Mouse (Mus musculus) forebrain, embryonic 13.5 days (tissue): ENCODE data around the gene Scd3. TPM values are rescaled to one million over a fixed set of nuclear protein-coding genes. Genes with fewer than 3 reads are reported as not detected.
A peak's percentile ranks its signal among the peaks of the same experiment; 100 is the strongest.

Experiments
- ATAC-seq: fragments of 200-750 bp; cut with Nextera tagmentation; 2 replicates; pipeline ENCODE4 v1.8.0; 2017
- H3K27ac ChIP-seq: fragments of 300-500 bp; sonication (generic); 2 replicates; pipeline ENCODE4 v1.5.1; 2015; ENCODE audit warnings: inconsistent platforms, mild to moderate bottlenecking, moderate library complexity
- H3K27me3 ChIP-seq: fragments of 300-500 bp; sonication (generic); 2 replicates; pipeline ENCODE4 v1.6.1; 2015; ENCODE audit warnings: mild to moderate bottlenecking, inconsistent platforms
- H3K36me3 ChIP-seq: fragments of 300-500 bp; sonication (generic); 2 replicates; pipeline ENCODE4 v1.6.1; 2015; ENCODE audit warnings: mild to moderate bottlenecking, inconsistent platforms; ENCODE audit not compliant: poor library complexity, severe bottlenecking
- H3K4me1 ChIP-seq: fragments of 300-500 bp; sonication (generic); 2 replicates; pipeline ENCODE4 v1.6.1; 2015; ENCODE audit warnings: inconsistent platforms
- H3K4me2 ChIP-seq: fragments of 300-500 bp; sonication (generic); 2 replicates; pipeline ENCODE4 v1.6.1; 2015; ENCODE audit warnings: inconsistent platforms, mild to moderate bottlenecking, moderate library complexity
- H3K4me3 ChIP-seq: fragments of 300-500 bp; sonication (generic); 2 replicates; pipeline ENCODE4 v1.5.1; 2015; ENCODE audit warnings: mild to moderate bottlenecking, inconsistent platforms
- H3K9ac ChIP-seq: fragments of 300-500 bp; sonication (generic); 2 replicates; pipeline ENCODE4 v1.6.1; 2015; ENCODE audit warnings: mild to moderate bottlenecking, inconsistent platforms
- H3K9me3 ChIP-seq: fragments of 300-500 bp; sonication (generic); replicated peaks from 2 replicates; pipeline ENCODE4 v1.6.1; 2016; ENCODE audit warnings: inconsistent platforms
- WGBS: fragments of 180-500 bp; shearing (Covaris S2); methylation state at CpG from one replicate; pipeline ENCODE4 v1.1.7; 2015; 5-methylcytosine and 5-hydroxymethylcytosine counted together
- polyA plus RNA-seq: library from polyadenylated mRNA; unstranded; fragments of >200 nt; fragmentation: Nextera tagmentation; extraction: Ambion mirVana; gene quantifications from 2 replicates; pipeline ENCODE4 v1.2.1, GENCODE M21; 2015

The Scd3 gene
- 1.4 and 1.6 TPM in 2 replicates for polyA plus RNA-seq

DNA sequence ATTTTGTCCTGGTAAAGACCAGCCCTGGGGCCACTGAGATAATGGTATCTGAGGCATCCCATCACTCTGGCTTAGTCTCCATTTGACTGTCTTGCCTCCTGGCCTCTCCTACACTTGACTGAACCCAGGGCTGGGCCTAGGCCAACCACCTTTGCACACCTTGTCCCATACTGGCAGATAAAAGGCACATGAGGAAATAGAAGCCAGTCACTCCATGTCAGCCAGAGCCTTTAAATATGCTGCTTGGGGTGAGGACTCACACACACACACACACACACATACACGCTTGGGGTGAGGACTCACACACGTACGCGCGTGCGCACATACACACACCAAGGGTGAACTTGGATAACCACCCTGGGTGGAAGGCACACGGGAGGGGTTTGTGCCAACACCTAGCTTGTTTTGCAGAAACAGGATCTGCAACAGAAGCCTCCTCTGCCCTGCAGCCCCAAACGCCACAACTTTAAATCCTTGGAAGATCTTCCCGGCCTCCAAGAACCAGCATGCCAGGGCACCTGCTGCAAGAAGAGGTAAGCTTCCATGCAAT, at the start of gene Scd3:
TSS of gene Scd3 (plus strand) at position 255 of the 550 bp plus-strand sequence.
- Histone ChIP-seq H3K9me3 (no peaks in the 10 kb centered on the region), H3K27ac (no peak within 1 kb of the TSS), H3K4me2 (no peak within 1 kb of the TSS), H3K36me3 (no peaks in the 10 kb centered on the region), H3K4me3 (no peak within 1 kb of the TSS), H3K9ac (no peak within 1 kb of the TSS), H3K4me1 (no peaks in the 10 kb centered on the region), H3K27me3 (no peaks in the 10 kb centered on the region)
- WGBS: 96% methylated on average over 9 of the region's 9 CpGs
- ATAC-seq: no peak

DNA sequence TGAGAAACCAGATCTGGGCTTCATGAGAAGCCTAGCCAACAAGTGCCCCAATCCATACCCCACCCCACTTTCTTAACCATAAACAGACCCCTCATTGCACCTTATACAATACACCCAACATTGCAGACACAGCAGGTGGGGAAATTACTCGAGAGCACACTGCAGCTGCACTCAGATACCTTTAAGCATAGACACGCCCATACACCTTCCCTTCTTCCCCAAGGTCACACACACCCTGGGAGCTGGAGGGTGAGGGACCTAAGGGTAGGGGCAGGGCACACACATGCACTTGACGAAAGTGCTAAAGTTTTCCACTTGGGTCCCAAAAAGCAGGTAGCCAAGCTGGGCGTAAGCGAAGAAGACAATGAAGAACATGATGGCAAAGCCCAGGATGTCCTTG, 49.3 kb upstream of the Scd3 start:
- H3K9ac ChIP-seq: no peak overlapping the region
- no peaks in the 10 kb centered on the region for H3K36me3 ChIP-seq
- 89% methylated on average over 5 of the region's 5 CpGs for WGBS
- no peaks in the 10 kb centered on the region for H3K4me1 ChIP-seq
- no peak overlapping the region for H3K4me2 ChIP-seq
- H3K27ac ChIP-seq: no peak overlapping the region
- no peaks in the 10 kb centered on the region for H3K9me3 ChIP-seq
- no peak for ATAC-seq
- peaks cover 24% of the 10 kb centered on the region for H3K27me3 ChIP-seq
- no peak overlapping the region for H3K4me3 ChIP-seq

DNA sequence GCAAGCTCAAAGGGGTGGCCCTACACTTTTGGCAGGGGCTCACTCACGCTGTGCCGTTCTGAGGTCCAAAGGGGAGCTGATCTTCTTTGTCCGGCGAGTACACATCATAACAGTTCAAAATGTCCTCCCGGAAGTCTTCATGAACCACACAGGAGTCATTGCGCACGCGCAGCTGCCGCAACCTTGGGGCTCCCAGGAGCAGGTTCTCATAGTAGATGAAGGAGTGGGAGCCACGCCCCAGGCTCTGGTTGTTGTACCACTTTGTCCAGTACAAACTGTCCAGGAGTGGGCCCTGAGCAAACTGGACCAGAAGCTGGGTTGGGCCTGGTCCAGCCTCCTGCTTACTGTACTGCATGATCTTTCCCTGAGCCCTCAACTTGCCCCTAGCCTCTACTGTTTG, 46.1 kb upstream of the Scd3 start:
- Histone ChIP-seq H3K27me3 (peaks cover 19% of the 10 kb centered on the region; the same call in 1 of the 2 replicates), H3K9ac (no peak overlapping the region), H3K4me1 (no peaks in the 10 kb centered on the region), H3K4me3 (no peak overlapping the region), H3K9me3 (no peaks in the 10 kb centered on the region), H3K36me3 (no peaks in the 10 kb centered on the region), H3K27ac (no peak overlapping the region), H3K4me2 (no peak overlapping the region)
- 92% methylated on average over 10 of the region's 10 CpGs for WGBS
- ATAC-seq: no peak

DNA sequence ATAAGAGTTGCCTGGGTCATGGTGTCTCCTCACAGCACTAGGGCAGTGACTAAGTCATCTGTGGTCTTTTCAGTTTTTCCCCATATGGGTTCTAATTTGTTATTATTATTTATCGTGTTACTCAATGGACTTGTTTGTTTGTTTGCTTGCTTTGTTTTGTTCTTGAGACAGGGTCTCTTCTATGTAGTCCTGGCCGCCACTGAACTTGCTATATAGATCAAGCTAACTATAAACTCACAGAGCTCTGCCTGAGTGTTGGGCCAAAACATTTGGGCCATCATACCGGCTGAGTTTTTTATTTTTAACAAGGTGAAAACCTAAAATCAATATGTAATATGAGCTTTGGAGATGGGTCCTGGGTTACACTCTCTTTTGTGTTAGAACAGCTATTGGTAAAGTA, 43.7 kb upstream of the Scd3 start:
- no peak for ATAC-seq
- 79% methylated on average over 3 of the region's 3 CpGs for WGBS
- Histone ChIP-seq H3K27ac (no peak overlapping the region), H3K4me1 (no peaks in the 10 kb centered on the region), H3K36me3 (no peaks in the 10 kb centered on the region), H3K4me2 (no peak overlapping the region), H3K4me3 (no peak overlapping the region), H3K9me3 (no peaks in the 10 kb centered on the region), H3K9ac (no peak overlapping the region), H3K27me3 (peaks cover 17% of the 10 kb centered on the region; the same call in 1 of the 2 replicates)

DNA sequence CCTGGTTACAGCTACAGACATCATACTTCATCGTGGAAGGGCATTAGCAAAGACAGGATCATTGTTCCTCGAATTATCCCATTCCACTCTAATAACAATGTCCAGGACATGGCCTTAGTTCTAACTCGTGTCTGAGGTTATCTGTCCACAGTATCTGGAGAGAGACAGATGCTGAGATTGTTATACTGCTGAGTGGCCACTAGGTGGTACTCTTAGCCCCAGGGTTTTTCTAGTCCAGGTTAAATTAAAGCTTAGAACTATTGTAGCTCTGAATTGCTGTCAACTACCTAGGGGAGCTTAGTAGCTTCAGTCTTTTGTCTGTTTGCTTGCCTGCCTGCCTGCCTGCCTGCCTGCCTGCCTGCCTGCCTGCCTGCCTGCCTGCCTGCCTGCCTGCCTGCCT, 41.6 kb upstream of the Scd3 start:
- Histone ChIP-seq H3K9ac (no peak overlapping the region), H3K27ac (no peak overlapping the region), H3K4me1 (no peaks in the 10 kb centered on the region), H3K4me3 (no peak overlapping the region), H3K9me3 (no peaks in the 10 kb centered on the region), H3K36me3 (no peaks in the 10 kb centered on the region), H3K4me2 (no peak overlapping the region), H3K27me3 (0 out of 2 replicates have a peak, but pooled peaks cover 1% of the 10 kb centered on the region)
- WGBS: 17% methylated on average over 3 of the region's 3 CpGs
- no peak for ATAC-seq

DNA sequence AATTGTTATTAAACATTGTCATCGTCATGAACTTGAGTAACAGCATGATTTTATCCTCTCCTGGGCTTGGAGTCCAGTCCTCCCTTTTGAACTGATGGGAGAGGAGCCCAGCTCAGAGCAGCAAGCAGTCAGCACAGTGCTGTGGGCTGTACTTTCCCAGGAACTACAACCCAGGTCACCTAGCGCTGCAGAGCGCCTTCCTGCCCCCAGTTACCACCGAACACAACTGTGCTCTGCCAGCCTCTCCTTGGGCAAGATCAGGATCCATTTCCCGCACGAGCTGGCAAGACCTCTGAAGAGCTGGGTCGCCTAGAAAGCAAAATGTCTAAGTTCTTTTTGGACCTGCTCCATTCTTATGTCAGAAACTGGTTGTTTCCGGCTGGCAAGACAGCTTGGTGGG, 28.2 kb upstream of the Scd3 start:
- Histone ChIP-seq H3K9ac (no peak overlapping the region), H3K27ac (no peak overlapping the region), H3K4me2 (no peak overlapping the region), H3K9me3 (peaks cover 12% of the 10 kb centered on the region; the same call in 1 of the 2 replicates), H3K4me3 (no peak overlapping the region), H3K4me1 (no peaks in the 10 kb centered on the region), H3K36me3 (no peaks in the 10 kb centered on the region), H3K27me3 (no peaks in the 10 kb centered on the region)
- WGBS: 70% methylated on average over 8 of the region's 8 CpGs
- ATAC-seq: no peak

DNA sequence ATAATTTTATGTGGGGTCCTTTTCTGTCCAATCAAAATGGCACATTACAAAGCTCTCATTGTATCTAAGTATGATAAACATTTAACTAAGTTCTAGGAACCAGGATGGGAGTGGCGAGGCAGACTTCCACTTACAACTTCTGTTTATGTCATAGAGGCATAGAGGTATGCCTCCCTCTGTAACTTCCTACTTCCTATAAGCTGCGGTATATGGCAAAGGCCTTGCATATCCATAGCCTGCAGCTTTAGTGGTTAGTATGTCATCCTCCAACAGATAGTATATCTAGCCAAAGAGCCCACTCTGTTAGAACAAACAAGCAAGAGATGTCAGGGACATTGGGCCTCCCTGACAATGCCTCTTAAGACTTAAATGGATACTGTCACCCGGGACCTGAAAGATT, 26.3 kb upstream of the Scd3 start:
- H3K4me2 ChIP-seq: no peak overlapping the region
- no peaks in the 10 kb centered on the region for H3K4me1 ChIP-seq
- WGBS: 91% methylated on average over 3 of the region's 3 CpGs
- no peak overlapping the region for H3K9ac ChIP-seq
- no peak for ATAC-seq
- no peak overlapping the region for H3K27ac ChIP-seq
- H3K36me3 ChIP-seq: no peaks in the 10 kb centered on the region
- peaks cover 12% of the 10 kb centered on the region; the same call in 1 of the 2 replicates for H3K9me3 ChIP-seq
- no peak overlapping the region for H3K4me3 ChIP-seq
- no peaks in the 10 kb centered on the region for H3K27me3 ChIP-seq

DNA sequence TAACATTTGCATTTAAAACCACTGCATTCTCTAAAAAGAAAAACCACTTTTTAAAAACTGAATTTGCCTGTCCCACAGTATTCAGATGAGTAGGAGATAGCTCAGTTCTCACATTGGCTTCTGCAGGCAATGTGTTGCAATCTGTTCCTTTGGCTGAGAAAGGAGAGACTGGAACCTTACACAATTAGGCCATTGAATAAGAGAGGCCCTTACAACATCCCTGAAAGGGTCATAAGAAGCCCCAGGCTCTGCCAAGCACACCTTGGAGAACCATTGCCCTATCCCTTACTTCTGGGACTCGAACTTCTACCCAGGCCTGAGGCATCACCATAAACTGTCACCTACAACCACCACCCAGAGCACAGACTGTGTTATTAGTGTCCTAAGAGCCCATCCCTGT, 22.6 kb upstream of the Scd3 start:
- 86% methylated on average over 1 of the region's 1 CpGs for WGBS

DNA sequence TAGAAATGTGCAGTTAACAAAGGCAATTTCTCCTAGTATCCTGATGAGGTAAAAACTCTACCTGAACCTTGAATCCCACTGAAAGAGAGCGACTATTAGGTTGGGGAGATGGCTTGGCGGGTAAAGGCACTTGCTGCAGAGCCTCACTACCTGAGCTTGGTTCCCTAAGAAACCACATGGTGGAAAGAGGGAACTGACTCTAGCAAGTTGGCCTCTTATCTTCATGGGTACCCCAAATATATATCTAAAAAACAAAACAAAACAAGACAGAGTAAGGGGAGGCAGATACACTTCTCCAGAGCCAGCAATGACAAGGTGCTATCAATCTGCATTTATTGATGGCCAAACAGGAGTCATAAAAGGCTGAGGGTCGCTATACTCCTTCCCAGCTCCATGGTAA, 19.1 kb upstream of the Scd3 start:
- no peak for ATAC-seq
- no peak overlapping the region for H3K9ac ChIP-seq
- no peaks in the 10 kb centered on the region for H3K9me3 ChIP-seq
- H3K4me1 ChIP-seq: no peaks in the 10 kb centered on the region
- no peak overlapping the region for H3K4me3 ChIP-seq
- no peaks in the 10 kb centered on the region for H3K36me3 ChIP-seq
- no peak overlapping the region for H3K4me2 ChIP-seq
- WGBS: 79% methylated on average over 3 of the region's 3 CpGs
- H3K27ac ChIP-seq: no peak overlapping the region
- no peaks in the 10 kb centered on the region for H3K27me3 ChIP-seq

More for the DNA sequence above, 22.6 kb upstream of the Scd3 start:
- no peak overlapping the region for H3K4me3 ChIP-seq
- no peak overlapping the region for H3K4me2 ChIP-seq
- H3K4me1 ChIP-seq: no peaks in the 10 kb centered on the region
- no peak overlapping the region for H3K9ac ChIP-seq
- H3K36me3 ChIP-seq: no peaks in the 10 kb centered on the region
- H3K9me3 ChIP-seq: peaks cover 6% of the 10 kb centered on the region; the same call in 1 of the 2 replicates
- no peak overlapping the region for H3K27ac ChIP-seq
- ATAC-seq: no peak
- H3K27me3 ChIP-seq: no peaks in the 10 kb centered on the region

DNA sequence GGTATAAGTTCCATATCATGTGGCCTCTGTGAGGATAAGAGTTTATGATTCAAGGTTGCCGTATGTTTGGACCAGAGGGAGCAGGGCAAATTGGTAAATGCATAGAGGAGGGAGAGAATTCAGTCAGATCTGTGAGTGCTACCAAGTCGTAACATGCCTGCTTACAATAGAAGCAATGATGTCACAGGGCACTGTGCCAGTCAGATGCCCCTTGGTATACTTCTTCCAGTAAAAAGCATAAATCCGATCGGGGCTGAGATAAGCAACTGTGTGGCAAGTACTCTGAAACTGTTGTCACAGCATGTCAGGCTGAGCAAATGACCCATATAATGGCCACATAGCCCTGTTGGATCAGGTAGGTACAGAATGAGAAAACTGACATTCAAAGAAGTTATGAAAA, 14.0 kb upstream of the Scd3 start:
- ATAC-seq: no peak
- H3K4me2 ChIP-seq: no peak overlapping the region
- no peak overlapping the region for H3K4me3 ChIP-seq
- H3K36me3 ChIP-seq: no peaks in the 10 kb centered on the region
- H3K27ac ChIP-seq: no peak overlapping the region
- H3K9ac ChIP-seq: no peak overlapping the region
- 71% methylated on average over 4 of the region's 4 CpGs for WGBS
- H3K27me3 ChIP-seq: no peaks in the 10 kb centered on the region
- H3K4me1 ChIP-seq: no peaks in the 10 kb centered on the region
- H3K9me3 ChIP-seq: no peaks in the 10 kb centered on the region

DNA sequence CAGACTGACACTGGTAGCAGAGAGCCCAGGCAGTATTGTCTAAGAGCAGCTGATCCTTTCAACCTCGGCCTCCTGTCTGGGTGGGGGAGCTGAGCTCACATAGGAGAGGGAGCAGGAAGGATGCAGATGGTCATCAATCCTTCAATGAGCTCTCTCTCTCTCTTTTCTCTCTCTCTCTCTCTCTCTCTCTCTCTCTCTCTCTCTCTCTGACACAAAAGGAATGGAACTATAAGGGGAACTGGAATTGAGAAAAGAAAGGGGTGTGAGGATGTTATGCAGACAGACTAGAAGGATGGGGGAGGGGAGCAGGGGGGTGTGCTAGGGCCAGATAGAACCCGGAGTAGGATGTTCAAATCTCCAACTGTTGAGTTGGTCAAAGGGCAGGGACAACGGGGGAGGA, 10.7 kb upstream of the Scd3 start, which contains the start of gene Pkd2l1:
TSS of gene Pkd2l1 (minus strand) at position 101 of the 400 bp plus-strand sequence.
- no peak for ATAC-seq
- WGBS: 42% methylated on average over 3 of the region's 3 CpGs
- Histone ChIP-seq H3K27me3 (no peaks in the 10 kb centered on the region), H3K9me3 (no peaks in the 10 kb centered on the region), H3K4me2 (no peak within 1 kb of the TSS), H3K27ac (no peak within 1 kb of the TSS), H3K36me3 (no peaks in the 10 kb centered on the region), H3K4me1 (no peaks in the 10 kb centered on the region), H3K9ac (no peak within 1 kb of the TSS), H3K4me3 (no peak within 1 kb of the TSS)

DNA sequence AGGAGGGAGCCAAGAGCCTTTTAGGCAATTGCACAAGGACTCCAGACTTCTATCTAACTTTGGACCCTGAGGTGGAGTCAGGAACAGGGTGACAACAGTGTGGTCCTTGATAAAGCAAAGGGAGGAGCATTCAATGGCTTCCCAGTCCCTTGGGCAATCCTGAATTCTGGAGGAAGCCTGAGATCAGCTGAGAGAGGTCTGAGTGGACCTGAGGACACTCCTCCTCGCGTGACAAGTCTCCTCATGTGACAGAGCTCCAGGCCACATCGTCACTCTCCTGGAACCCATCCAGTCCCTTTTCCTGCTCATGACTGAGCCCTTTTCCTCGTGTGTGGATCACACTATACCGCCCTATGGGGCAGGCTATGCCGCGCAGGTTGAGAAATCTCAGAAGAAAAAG, 9.2 kb upstream of the Scd3 start:
- Histone ChIP-seq H3K27me3 (no peaks in the 10 kb centered on the region), H3K9ac (no peak overlapping the region), H3K4me1 (no peaks in the 10 kb centered on the region), H3K36me3 (no peaks in the 10 kb centered on the region), H3K4me3 (no peak overlapping the region), H3K4me2 (no peak overlapping the region), H3K27ac (no peak overlapping the region), H3K9me3 (no peaks in the 10 kb centered on the region)
- no peak for ATAC-seq
- 90% methylated on average over 7 of the region's 7 CpGs for WGBS

DNA sequence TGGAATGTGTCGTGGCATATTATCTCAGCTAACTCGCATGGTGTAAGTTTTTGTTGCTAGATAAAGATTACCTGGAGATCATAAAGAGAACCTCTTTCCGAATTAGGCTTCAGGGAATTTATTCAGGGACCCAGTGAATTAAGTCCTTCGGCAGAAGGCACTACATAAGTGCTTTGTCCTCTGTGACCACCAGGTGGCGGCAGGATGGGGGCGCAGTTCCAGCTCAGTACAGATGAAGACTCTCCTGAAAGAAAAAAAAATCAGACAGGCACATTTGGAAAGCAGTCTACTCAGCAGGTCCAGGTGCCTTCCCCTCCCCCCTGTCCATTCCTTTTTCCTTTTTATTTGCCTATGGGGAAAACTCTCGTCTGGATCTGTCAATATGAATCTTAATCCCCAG, 7.9 kb upstream of the Scd3 start:
- H3K36me3 ChIP-seq: no peaks in the 10 kb centered on the region
- peak; percentile 51; the same call in 1 of the 2 replicates for ATAC-seq
- H3K27me3 ChIP-seq: no peaks in the 10 kb centered on the region
- no peaks in the 10 kb centered on the region for H3K9me3 ChIP-seq
- no peaks in the 10 kb centered on the region for H3K4me1 ChIP-seq
- H3K4me2 ChIP-seq: no peak overlapping the region
- no peak overlapping the region for H3K27ac ChIP-seq
- H3K9ac ChIP-seq: no peak overlapping the region
- 8% methylated on average over 7 of the region's 7 CpGs for WGBS
- no peak overlapping the region for H3K4me3 ChIP-seq
